Mouse (Mus musculus) liver, embryonic 16.5 days (tissue): ENCODE data around the gene Btbd18. TPM values are rescaled to one million over a fixed set of nuclear protein-coding genes. Genes with fewer than 3 reads are reported as not detected.

Experiments
- ATAC-seq: fragments of 200-750 bp; cut with Nextera tagmentation; 2 replicates; pipeline ENCODE4 v1.8.0; 2017; ENCODE audit warnings: low read depth, mild to moderate bottlenecking, moderate number of reproducible peaks, moderate library complexity
- H3K27ac ChIP-seq: fragments of 300-500 bp; sonication (generic); 2 replicates; pipeline ENCODE4 v1.5.1; 2014; ENCODE audit warnings: mild to moderate bottlenecking, low read length
- H3K27me3 ChIP-seq: fragments of 300-500 bp; sonication (generic); 2 replicates; pipeline ENCODE4 v1.6.1; 2014; ENCODE audit warnings: low read depth, low read length, mixed read lengths; ENCODE audit not compliant: control insufficient read depth, insufficient read depth
- H3K36me3 ChIP-seq: fragments of 300-500 bp; sonication (generic); 2 replicates; pipeline ENCODE4 v1.6.1; 2014; ENCODE audit warnings: mild to moderate bottlenecking; ENCODE audit not compliant: control insufficient read depth, insufficient read depth
- H3K4me1 ChIP-seq: fragments of 300-500 bp; sonication (generic); 2 replicates; pipeline ENCODE4 v1.6.1; 2014; ENCODE audit warnings: low read depth, low read length, mixed read lengths; ENCODE audit not compliant: control insufficient read depth
- H3K4me2 ChIP-seq: fragments of 300-500 bp; sonication (generic); 2 replicates; pipeline ENCODE4 v1.6.1; 2014; ENCODE audit warnings: low read depth, low read length, mixed read lengths
- H3K4me3 ChIP-seq: fragments of 300-500 bp; sonication (generic); 2 replicates; pipeline ENCODE4 v1.5.1; 2014; ENCODE audit warnings: low read depth, mild to moderate bottlenecking, low read length
- H3K9ac ChIP-seq: fragments of 300-500 bp; sonication (generic); 2 replicates; pipeline ENCODE4 v1.6.1; 2014; ENCODE audit warnings: low read depth, low read length
- H3K9me3 ChIP-seq: fragments of 300-500 bp; sonication (generic); replicated peaks from 2 replicates; pipeline ENCODE4 v1.6.1; 2016; ENCODE audit warnings: low read length; ENCODE audit not compliant: control insufficient read depth
- WGBS: fragments of 180-500 bp; shearing (Covaris S2); extraction: QIAGEN DNeasy Blood & Tissue Kit; methylation state at CpG from one replicate; pipeline ENCODE4 v1.1.7; 2014; ENCODE audit not compliant: insufficient replicate concordance; 5-methylcytosine and 5-hydroxymethylcytosine counted together
- polyA plus RNA-seq: library from polyadenylated mRNA; unstranded; fragments of >200 nt; fragmentation: Nextera tagmentation; extraction: Ambion mirVana; gene quantifications from 2 replicates; pipeline ENCODE4 v1.2.1, GENCODE M21; 2015

Btbd18 gene
- polyA plus RNA-seq, 1 experiment from 2014 or later, result 0.04 TPM

- H3K9me3 ChIP-seq, result no peaks in the 10 kb centered on the region
- ATAC-seq, result peak; percentile 59; the same call in 1 of the 2 replicates
- H3K27ac ChIP-seq, result 0 out of 2 replicates have a peak overlapping the region, but pooled peaks have one; percentile 38
- H3K4me1 ChIP-seq, result peaks cover 22% of the 10 kb centered on the region
- 0 out of 2 replicates have a peak overlapping the region, but pooled peaks have one; percentile 4 for H3K4me2 ChIP-seq
- H3K9ac ChIP-seq, result no peak overlapping the region; the same call in 1 of the 2 replicates
- H3K4me3 ChIP-seq, result no peak overlapping the region
- no peaks in the 10 kb centered on the region for H3K27me3 ChIP-seq
- 80% methylated on average over 1 of the region's 1 CpGs for WGBS
- peaks cover 36% of the 10 kb centered on the region for H3K36me3 ChIP-seq
Observed at GRCm38 (mm10) chr2:84705295-84705694, 46.4 kb downstream of the Btbd18 start.

- Histone ChIP-seq H3K27ac (no peak overlapping the region), H3K4me2 (no peak overlapping the region), H3K4me1 (peaks cover 24% of the 10 kb centered on the region), H3K27me3 (no peaks in the 10 kb centered on the region), H3K9ac (no peak overlapping the region), H3K4me3 (no peak overlapping the region), H3K36me3 (peaks cover 36% of the 10 kb centered on the region), H3K9me3 (no peaks in the 10 kb centered on the region)
- ATAC-seq, result no peak
- 83% methylated on average over 1 of the region's 1 CpGs for WGBS
Observed at GRCm38 (mm10) chr2:84707523-84707922, 48.6 kb downstream of the Btbd18 start.

GRCm38 (mm10) chr2:84711898-84712297 is 53.0 kb downstream of the Btbd18 start:
- H3K9me3 ChIP-seq, result no peaks in the 10 kb centered on the region
- H3K27ac ChIP-seq, result no peak overlapping the region
- peaks cover 23% of the 10 kb centered on the region for H3K4me1 ChIP-seq
- H3K9ac ChIP-seq, result no peak overlapping the region
- ATAC-seq, result no peak
- H3K36me3 ChIP-seq, result peaks cover 29% of the 10 kb centered on the region
- no peak overlapping the region for H3K4me3 ChIP-seq
- 88% methylated on average over 2 of the region's 2 CpGs for WGBS
- H3K27me3 ChIP-seq, result no peaks in the 10 kb centered on the region
- 0 out of 2 replicates have a peak overlapping the region, but pooled peaks have one; percentile 13 for H3K4me2 ChIP-seq

GRCm38 (mm10) chr2:84714422-84714810 is 55.5 kb downstream of the Btbd18 start:
- Histone ChIP-seq H3K27me3 (no peaks in the 10 kb centered on the region), H3K4me3 (peak overlapping the region; percentile 99), H3K27ac (peak overlapping the region; percentile 98), H3K9me3 (no peaks in the 10 kb centered on the region), H3K36me3 (peaks cover 16% of the 10 kb centered on the region), H3K4me2 (peak overlapping the region; percentile 73), H3K4me1 (peaks cover 23% of the 10 kb centered on the region), H3K9ac (peak overlapping the region; percentile 99)
- ATAC-seq, result no peak
- WGBS, result under 1% methylated on average over 25 of the region's 26 CpGs

- WGBS, result under 1% methylated on average over 106 of the region's 107 CpGs
- ATAC-seq, result peak; percentile 89
- Histone ChIP-seq H3K9me3 (no peaks in the 10 kb centered on the region), H3K36me3 (peaks cover 12% of the 10 kb centered on the region), H3K4me1 (peaks cover 22% of the 10 kb centered on the region), H3K27me3 (no peaks in the 10 kb centered on the region), H3K27ac (peak within 1 kb of the TSS; percentile 98), H3K4me3 (peak within 1 kb of the TSS; percentile 99), H3K4me2 (peak within 1 kb of the TSS; percentile 96), H3K9ac (peak within 1 kb of the TSS; percentile 99)
Observed at GRCm38 (mm10) chr2:84714811-84715561, 56.1 kb downstream of the Btbd18 start, which contains the start of gene Zdhhc5. TSS of gene Zdhhc5 (minus strand) at chr2:84715180.

GRCm38 (mm10) chr2:84715562-84716361 is 56.9 kb downstream of the Btbd18 start:
- H3K9me3 ChIP-seq, result no peaks in the 10 kb centered on the region
- peak overlapping the region; percentile 98 for H3K27ac ChIP-seq
- under 1% methylated on average over 33 of the region's 33 CpGs for WGBS
- H3K27me3 ChIP-seq, result no peaks in the 10 kb centered on the region
- H3K4me2 ChIP-seq, result peak overlapping the region; percentile 96
- H3K4me1 ChIP-seq, result peaks cover 20% of the 10 kb centered on the region
- H3K9ac ChIP-seq, result peak overlapping the region; percentile 99
- peak overlapping the region; percentile 99 for H3K4me3 ChIP-seq
- H3K36me3 ChIP-seq, result peaks cover 4% of the 10 kb centered on the region
- ATAC-seq, result peak; percentile 81

- Histone ChIP-seq H3K9ac (peak overlapping the region; percentile 99), H3K4me2 (peak overlapping the region; percentile 96), H3K27ac (peak overlapping the region; percentile 98), H3K9me3 (no peaks in the 10 kb centered on the region), H3K27me3 (no peaks in the 10 kb centered on the region), H3K4me3 (peak overlapping the region; percentile 99), H3K36me3 (peaks cover 7% of the 10 kb centered on the region), H3K4me1 (peaks cover 27% of the 10 kb centered on the region)
- 14% methylated on average over 9 of the region's 9 CpGs for WGBS
- ATAC-seq, result no peak
Observed at GRCm38 (mm10) chr2:84716423-84717355, 57.8 kb downstream of the Btbd18 start.

- peaks cover 9% of the 10 kb centered on the region for H3K36me3 ChIP-seq
- no peak overlapping the region for H3K4me3 ChIP-seq
- no peak overlapping the region; the same call in 1 of the 2 replicates for H3K9ac ChIP-seq
- peak overlapping the region; percentile 96 for H3K4me2 ChIP-seq
- 83% methylated on average over 4 of the region's 4 CpGs for WGBS
- H3K4me1 ChIP-seq, result peaks cover 26% of the 10 kb centered on the region
- no peaks in the 10 kb centered on the region for H3K27me3 ChIP-seq
- no peaks in the 10 kb centered on the region for H3K9me3 ChIP-seq
- H3K27ac ChIP-seq, result peak overlapping the region; percentile 91
- no peak for ATAC-seq
Observed at GRCm38 (mm10) chr2:84717357-84717756, 58.5 kb downstream of the Btbd18 start.
